Mouse (Mus musculus): ENCODE measurements around the gene Eid2b. TPM values are rescaled to one million over a fixed set of nuclear protein-coding genes. Genes with fewer than 3 reads are reported as not detected.

Eid2b gene
- polyA plus RNA-seq, 1 experiment from 2014 or later: 1.7 TPM

GRCm38 (mm10) chr7:28301616-28302433 lies 24.3 kb downstream of the Eid2b start, which contains the start of gene Dll3:
Dll3 (minus strand) TSS chr7:28302238.
- 0 out of 2 replicates have a peak within 1 kb of the TSS, but pooled peaks have one; percentile 21 for H3K9ac ChIP-seq
- H3K9me3 ChIP-seq (replicated peaks): no peaks in the 10 kb centered on the region
- H3K4me1 ChIP-seq (replicated peaks): peaks cover 16% of the 10 kb centered on the region
- peaks cover 21% of the 10 kb centered on the region for H3K36me3 ChIP-seq (replicated peaks)
- peak within 1 kb of the TSS; percentile 38 for H3K4me2 ChIP-seq
- H3K4me3 ChIP-seq (replicated peaks): no peak within 1 kb of the TSS
- 3% methylated on average over 30 of the region's 30 CpGs for WGBS (ENCODE audit: insufficient replicate concordance)
- H3K27ac ChIP-seq (replicated peaks): no peak within 1 kb of the TSS
- no peak for ATAC-seq (ENCODE audit: insufficient read depth)
- peaks cover 65% of the 10 kb centered on the region for H3K27me3 ChIP-seq

GRCm38 (mm10) chr7:28305641-28306040 lies 28.1 kb downstream of the Eid2b start:
- WGBS (ENCODE audit: insufficient replicate concordance): 83% methylated on average over 10 of the region's 10 CpGs
- H3K27ac ChIP-seq (replicated peaks): no peak overlapping the region
- H3K4me2 ChIP-seq: no peak overlapping the region
- no peak overlapping the region for H3K4me3 ChIP-seq (replicated peaks)
- peaks cover 22% of the 10 kb centered on the region for H3K4me1 ChIP-seq (replicated peaks)
- peaks cover 27% of the 10 kb centered on the region for H3K27me3 ChIP-seq
- H3K9ac ChIP-seq: no peak overlapping the region
- ATAC-seq (ENCODE audit: insufficient read depth): no peak
- peaks cover 58% of the 10 kb centered on the region for H3K36me3 ChIP-seq (replicated peaks)
- no peaks in the 10 kb centered on the region for H3K9me3 ChIP-seq (replicated peaks)

GRCm38 (mm10) chr7:28306216-28306615 lies 28.7 kb downstream of the Eid2b start:
- no peaks in the 10 kb centered on the region for H3K9me3 ChIP-seq (replicated peaks)
- peaks cover 21% of the 10 kb centered on the region for H3K27me3 ChIP-seq
- H3K27ac ChIP-seq (replicated peaks): no peak overlapping the region
- H3K4me1 ChIP-seq (replicated peaks): peaks cover 28% of the 10 kb centered on the region
- no peak for ATAC-seq (ENCODE audit: insufficient read depth)
- no peak overlapping the region for H3K4me3 ChIP-seq (replicated peaks)
- peaks cover 60% of the 10 kb centered on the region for H3K36me3 ChIP-seq (replicated peaks)
- H3K9ac ChIP-seq: no peak overlapping the region
- WGBS (ENCODE audit: insufficient replicate concordance): 79% methylated on average over 8 of the region's 8 CpGs
- H3K4me2 ChIP-seq: no peak overlapping the region

- H3K9ac ChIP-seq: no peak overlapping the region
- no peak for ATAC-seq (ENCODE audit: insufficient read depth)
- peaks cover 69% of the 10 kb centered on the region for H3K36me3 ChIP-seq (replicated peaks)
- H3K4me3 ChIP-seq (replicated peaks): no peak overlapping the region
- peaks cover 30% of the 10 kb centered on the region for H3K4me1 ChIP-seq (replicated peaks)
- no peaks in the 10 kb centered on the region for H3K9me3 ChIP-seq (replicated peaks)
- peak overlapping the region; percentile 94; the same call in 1 of the 2 replicates for H3K4me2 ChIP-seq
- H3K27me3 ChIP-seq: no peaks in the 10 kb centered on the region
- WGBS (ENCODE audit: insufficient replicate concordance): 72% methylated on average over 9 of the region's 9 CpGs
- H3K27ac ChIP-seq (replicated peaks): no peak overlapping the region
These were observed 32.2 kb downstream of the Eid2b start for GRCm38 (mm10) chr7:28309737-28310136.

GRCm38 (mm10) chr7:28311151-28311925 lies 33.8 kb downstream of the Eid2b start:
- Histone ChIP-seq H3K9ac (peak overlapping the region; percentile 90), H3K27ac (replicated peaks) (peak overlapping the region; percentile 71), H3K9me3 (replicated peaks) (no peaks in the 10 kb centered on the region), H3K4me2 (peak overlapping the region; percentile 94), H3K36me3 (replicated peaks) (peaks cover 69% of the 10 kb centered on the region), H3K4me1 (replicated peaks) (peaks cover 30% of the 10 kb centered on the region), H3K27me3 (no peaks in the 10 kb centered on the region), H3K4me3 (replicated peaks) (peak overlapping the region; percentile 95)
- ATAC-seq (ENCODE audit: insufficient read depth): peak; percentile 60
- 4% methylated on average over 35 of the region's 35 CpGs for WGBS (ENCODE audit: insufficient replicate concordance)

- H3K36me3 ChIP-seq (replicated peaks): peaks cover 69% of the 10 kb centered on the region
- no peaks in the 10 kb centered on the region for H3K9me3 ChIP-seq (replicated peaks)
- peak within 1 kb of the TSS; percentile 71 for H3K27ac ChIP-seq (replicated peaks)
- H3K9ac ChIP-seq: peak within 1 kb of the TSS; percentile 90
- WGBS (ENCODE audit: insufficient replicate concordance): under 1% methylated on average over 45 of the region's 45 CpGs
- H3K4me3 ChIP-seq (replicated peaks): peak within 1 kb of the TSS; percentile 95
- H3K27me3 ChIP-seq: no peaks in the 10 kb centered on the region
- H3K4me2 ChIP-seq: peak within 1 kb of the TSS; percentile 94
- peak; percentile 97 for ATAC-seq (ENCODE audit: insufficient read depth)
- H3K4me1 ChIP-seq (replicated peaks): peaks cover 30% of the 10 kb centered on the region
These were observed 34.5 kb downstream of the Eid2b start, which contains the start of gene Timm50 for GRCm38 (mm10) chr7:28311926-28312543. Timm50 (minus strand) TSS chr7:28312072.

GRCm38 (mm10) chr7:28318036-28318435 lies 40.5 kb downstream of the Eid2b start:
- peaks cover 92% of the 10 kb centered on the region for H3K36me3 ChIP-seq (replicated peaks)
- H3K4me3 ChIP-seq (replicated peaks): no peak overlapping the region
- H3K9ac ChIP-seq: no peak overlapping the region
- no peaks in the 10 kb centered on the region for H3K9me3 ChIP-seq (replicated peaks)
- H3K4me1 ChIP-seq (replicated peaks): peaks cover 1% of the 10 kb centered on the region
- no peaks in the 10 kb centered on the region for H3K27me3 ChIP-seq
- WGBS (ENCODE audit: insufficient replicate concordance): 80% methylated on average over 3 of the region's 3 CpGs
- H3K27ac ChIP-seq (replicated peaks): no peak overlapping the region
- no peak for ATAC-seq (ENCODE audit: insufficient read depth)
- H3K4me2 ChIP-seq: no peak overlapping the region

- Histone ChIP-seq H3K36me3 (replicated peaks) (peaks cover 99% of the 10 kb centered on the region), H3K4me2 (no peak overlapping the region), H3K9me3 (replicated peaks) (no peaks in the 10 kb centered on the region), H3K4me3 (replicated peaks) (no peak overlapping the region), H3K27me3 (no peaks in the 10 kb centered on the region), H3K27ac (replicated peaks) (no peak overlapping the region), H3K9ac (no peak overlapping the region), H3K4me1 (replicated peaks) (no peaks in the 10 kb centered on the region)
- WGBS (ENCODE audit: insufficient replicate concordance): 91% methylated on average over 17 of the region's 17 CpGs
- no peak for ATAC-seq (ENCODE audit: insufficient read depth)
These were observed 41.2 kb downstream of the Eid2b start for GRCm38 (mm10) chr7:28318714-28319113.

- Histone ChIP-seq H3K27ac (replicated peaks) (no peak overlapping the region), H3K4me3 (replicated peaks) (no peak overlapping the region), H3K4me2 (no peak overlapping the region), H3K36me3 (replicated peaks) (peaks cover 100% of the 10 kb centered on the region), H3K9me3 (replicated peaks) (no peaks in the 10 kb centered on the region), H3K27me3 (no peaks in the 10 kb centered on the region), H3K9ac (no peak overlapping the region), H3K4me1 (replicated peaks) (no peaks in the 10 kb centered on the region)
- 75% methylated on average over 15 of the region's 15 CpGs for WGBS (ENCODE audit: insufficient replicate concordance)
- ATAC-seq (ENCODE audit: insufficient read depth): no peak
These were observed 44.6 kb downstream of the Eid2b start for GRCm38 (mm10) chr7:28321974-28322720.

GRCm38 (mm10) chr7:28325293-28325692 lies 47.8 kb downstream of the Eid2b start:
- Histone ChIP-seq H3K36me3 (replicated peaks) (peaks cover 100% of the 10 kb centered on the region), H3K4me1 (replicated peaks) (peaks cover 3% of the 10 kb centered on the region; the same call in 1 of the 2 replicates), H3K27me3 (no peaks in the 10 kb centered on the region), H3K9me3 (replicated peaks) (no peaks in the 10 kb centered on the region), H3K9ac (no peak overlapping the region), H3K27ac (replicated peaks) (no peak overlapping the region), H3K4me2 (no peak overlapping the region), H3K4me3 (replicated peaks) (no peak overlapping the region)
- ATAC-seq (ENCODE audit: insufficient read depth): no peak
- 83% methylated on average over 8 of the region's 8 CpGs for WGBS (ENCODE audit: insufficient replicate concordance)
